Mouse (Mus musculus): ENCODE measurements around the gene Slc1a5.
A peak's percentile ranks its signal among the peaks of the same experiment; 100 is the strongest.

The Slc1a5 gene

GRCm38 (mm10) chr7:16780825-16781554 lies at the start of gene Slc1a5:
Slc1a5 (plus strand) TSS chr7:16781340.
- DNase-seq: peak; percentile 98

GRCm38 (mm10) chr7:16731893-16732422 lies 49.2 kb upstream of the Slc1a5 start:
- DNase-seq: no peak

- DNase-seq: peak; percentile 22
Measured at GRCm38 (mm10) chr7:16737606-16738072, 43.5 kb upstream of the Slc1a5 start.

GRCm38 (mm10) chr7:16738073-16738696 lies 43.0 kb upstream of the Slc1a5 start, which contains the start of gene Ap2s1:
Ap2s1 (plus strand) TSS chr7:16738410.
- DNase-seq: peak; percentile 97

- DNase-seq: peak; percentile 22
Measured at GRCm38 (mm10) chr7:16739056-16739604, 42.0 kb upstream of the Slc1a5 start.

GRCm38 (mm10) chr7:16745373-16745772 lies 35.8 kb upstream of the Slc1a5 start:
- no peak for DNase-seq

GRCm38 (mm10) chr7:16746093-16746492 lies 35.0 kb upstream of the Slc1a5 start:
- DNase-seq: peak; percentile 62

GRCm38 (mm10) chr7:16747656-16748055 lies 33.5 kb upstream of the Slc1a5 start:
- no peak for DNase-seq

GRCm38 (mm10) chr7:16752016-16752415 lies 29.1 kb upstream of the Slc1a5 start:
- no peak for DNase-seq

GRCm38 (mm10) chr7:16755362-16756017 lies 25.6 kb upstream of the Slc1a5 start:
- no peak for DNase-seq

- no peak for DNase-seq
Measured at GRCm38 (mm10) chr7:16758872-16759574, 22.1 kb upstream of the Slc1a5 start.

GRCm38 (mm10) chr7:16760292-16760691 lies 20.8 kb upstream of the Slc1a5 start:
- DNase-seq: peak; percentile 36

GRCm38 (mm10) chr7:16761005-16761481 lies 20.1 kb upstream of the Slc1a5 start:
- DNase-seq: no peak

- DNase-seq: no peak
Measured at GRCm38 (mm10) chr7:16761630-16762029, 19.5 kb upstream of the Slc1a5 start.

- DNase-seq: peak; percentile 30
Measured at GRCm38 (mm10) chr7:16763463-16764218, 17.5 kb upstream of the Slc1a5 start.

- DNase-seq: peak; percentile 79
Measured at GRCm38 (mm10) chr7:16766443-16766842, 14.7 kb upstream of the Slc1a5 start.

- no peak for DNase-seq
Measured at GRCm38 (mm10) chr7:16775888-16776287, 5.3 kb upstream of the Slc1a5 start.

GRCm38 (mm10) chr7:16780076-16780475 lies 1.1 kb upstream of the Slc1a5 start:
- no peak for DNase-seq

- DNase-seq: no peak
Measured at GRCm38 (mm10) chr7:16781555-16781815, 345 bp downstream of the Slc1a5 start.

- DNase-seq: peak; percentile 58
Measured at GRCm38 (mm10) chr7:16781816-16782554, 845 bp downstream of the Slc1a5 start.

GRCm38 (mm10) chr7:16782555-16783125 lies 1.5 kb downstream of the Slc1a5 start:
- peak; percentile 30 for DNase-seq
